Mouse (Mus musculus) stomach, postnatal 0 days (tissue): Measurements from ENCODE around the gene Adad2. TPM values are rescaled to one million over a fixed set of nuclear protein-coding genes. Genes with fewer than 3 reads are reported as not detected.
A peak's percentile ranks its signal among the peaks of the same experiment; 100 is the strongest.

Source experiments
- ATAC-seq: fragments of 200-750 bp; cut with Nextera tagmentation; 2 replicates; pipeline ENCODE4 v1.8.0; 2017; ENCODE audit not compliant: low FRiP score, low TSS enrichment
- DNase-seq: peaks from one replicate; pipeline ENCODE4 v3.0.0-alpha.2; 2016; ENCODE audit warnings: low spot score
- H3K27ac ChIP-seq: fragments of 300-500 bp; sonication (generic); replicated peaks from 2 replicates; pipeline ENCODE4 v1.5.1; 2014; ENCODE audit warnings: mild to moderate bottlenecking, control low read depth
- H3K27me3 ChIP-seq: fragments of 300-500 bp; sonication (generic); 2 replicates; pipeline ENCODE4 v1.6.1; 2014; ENCODE audit warnings: low read length; ENCODE audit not compliant: control insufficient read depth, insufficient read depth
- H3K36me3 ChIP-seq: fragments of 300-500 bp; sonication (generic); 2 replicates; pipeline ENCODE4 v1.6.1; 2014; ENCODE audit warnings: low read length, mixed read lengths; ENCODE audit not compliant: control insufficient read depth, insufficient read depth
- H3K4me1 ChIP-seq: fragments of 300-500 bp; sonication (generic); replicated peaks from 2 replicates; pipeline ENCODE4 v1.6.1; 2014; ENCODE audit warnings: antibody characterized with exemption; ENCODE audit not compliant: control insufficient read depth, insufficient read depth
- H3K4me2 ChIP-seq: fragments of 300-500 bp; sonication (generic); replicated peaks from 2 replicates; pipeline ENCODE4 v1.6.1; 2014; ENCODE audit warnings: low read depth, mild to moderate bottlenecking, control low read depth, moderate library complexity
- H3K4me3 ChIP-seq: fragments of 300-500 bp; sonication (generic); 2 replicates; pipeline ENCODE4 v1.5.1; 2014; ENCODE audit warnings: low read depth, low read length, control low read depth
- H3K9ac ChIP-seq: fragments of 300-500 bp; sonication (generic); 2 replicates; pipeline ENCODE4 v1.6.1; 2014; ENCODE audit warnings: mild to moderate bottlenecking, low read length, control low read depth, mixed read lengths
- H3K9me3 ChIP-seq: fragments of 300-500 bp; sonication (generic); 2 replicates; pipeline ENCODE4 v1.6.1; 2016; ENCODE audit warnings: low read length; ENCODE audit not compliant: control insufficient read depth
- CTCF ChIP-seq: IDR thresholded peaks from 2 replicates; pipeline ENCODE4 v1.5.1; 2016; ENCODE audit warnings: antibody characterized with exemption, low read depth, mild to moderate bottlenecking, moderate library complexity
- EP300 ChIP-seq: optimal IDR thresholded peaks from 2 replicates; pipeline ENCODE3; 2016; ENCODE audit warnings: antibody characterized with exemption
- WGBS: fragments of 180-500 bp; shearing (Covaris S2); extraction: QIAGEN DNeasy Blood & Tissue Kit; methylation state at CpG from one replicate; pipeline ENCODE4 v1.1.7; 2014; 5-methylcytosine and 5-hydroxymethylcytosine counted together
- polyA plus RNA-seq: library from polyadenylated mRNA; unstranded; fragments of >200 nt; fragmentation: Nextera tagmentation; extraction: Ambion mirVana; gene quantifications from 2 replicates; pipeline ENCODE4 v1.2.1, GENCODE M21; 2015

Adad2 gene
- polyA plus RNA-seq, 1 experiment from 2014 or later, result not detected

- no peak for TF ChIP-seq CTCF
- TF ChIP-seq EP300, result no peak
- no peak overlapping the region for H3K27ac ChIP-seq
- ATAC-seq (no peak), DNase-seq (no peak)
- no peaks in the 10 kb centered on the region for H3K9me3 ChIP-seq
- H3K4me3 ChIP-seq, result no peak overlapping the region
- no peak overlapping the region for H3K9ac ChIP-seq
- WGBS, result 65% methylated on average over 7 of the region's 7 CpGs
- no peaks in the 10 kb centered on the region for H3K36me3 ChIP-seq
- no peaks in the 10 kb centered on the region; the same call in 1 of the 2 replicates for H3K4me1 ChIP-seq
- H3K27me3 ChIP-seq, result no peaks in the 10 kb centered on the region
- no peak overlapping the region for H3K4me2 ChIP-seq
Observed at GRCm38 (mm10) chr8:119636766-119637165, 24.2 kb downstream of the Adad2 start.

GRCm38 (mm10) chr8:119637381-119637780 is 24.8 kb downstream of the Adad2 start:
- no peak for TF ChIP-seq EP300
- no peak for TF ChIP-seq CTCF
- H3K4me3 ChIP-seq, result no peak overlapping the region
- 92% methylated on average over 4 of the region's 4 CpGs for WGBS
- H3K27ac ChIP-seq, result no peak overlapping the region
- no peaks in the 10 kb centered on the region for H3K9me3 ChIP-seq
- no peak for ATAC-seq
- H3K4me1 ChIP-seq, result no peaks in the 10 kb centered on the region; the same call in 1 of the 2 replicates
- no peak overlapping the region for H3K4me2 ChIP-seq
- no peak overlapping the region for H3K9ac ChIP-seq
- H3K36me3 ChIP-seq, result no peaks in the 10 kb centered on the region
- no peaks in the 10 kb centered on the region for H3K27me3 ChIP-seq
- no peak for DNase-seq

DNA sequence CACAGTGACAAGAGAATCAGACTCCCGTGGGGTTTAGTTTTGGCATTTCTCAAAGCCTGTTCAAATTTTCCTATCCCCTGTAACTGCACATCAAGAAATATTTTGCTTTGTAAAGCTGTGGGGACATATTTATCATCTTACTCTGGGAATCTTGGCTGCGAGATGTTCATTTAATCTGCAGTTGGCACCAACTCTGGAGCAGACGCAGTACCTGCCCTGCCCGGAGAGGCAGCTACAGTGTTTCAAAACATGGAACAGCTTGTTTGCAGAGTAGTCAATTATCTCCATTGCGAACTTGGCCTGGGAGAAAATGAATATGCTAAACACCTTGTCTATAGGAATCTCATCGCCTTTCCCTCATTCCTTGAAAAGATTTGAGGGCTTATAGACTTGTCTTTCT is 25.7 kb downstream of the Adad2 start:
- WGBS, result 56% methylated on average over 6 of the region's 6 CpGs
- Histone ChIP-seq H3K27me3 (no peaks in the 10 kb centered on the region), H3K9me3 (no peaks in the 10 kb centered on the region), H3K4me2 (no peak overlapping the region), H3K36me3 (no peaks in the 10 kb centered on the region), H3K4me1 (no peaks in the 10 kb centered on the region; the same call in 1 of the 2 replicates), H3K9ac (no peak overlapping the region), H3K4me3 (no peak overlapping the region), H3K27ac (no peak overlapping the region)
- ATAC-seq (no peak), DNase-seq (no peak)
- TF ChIP-seq CTCF (0 out of 2 replicates have a peak, but pooled peaks have one; percentile 6), EP300 (no peak)

DNA sequence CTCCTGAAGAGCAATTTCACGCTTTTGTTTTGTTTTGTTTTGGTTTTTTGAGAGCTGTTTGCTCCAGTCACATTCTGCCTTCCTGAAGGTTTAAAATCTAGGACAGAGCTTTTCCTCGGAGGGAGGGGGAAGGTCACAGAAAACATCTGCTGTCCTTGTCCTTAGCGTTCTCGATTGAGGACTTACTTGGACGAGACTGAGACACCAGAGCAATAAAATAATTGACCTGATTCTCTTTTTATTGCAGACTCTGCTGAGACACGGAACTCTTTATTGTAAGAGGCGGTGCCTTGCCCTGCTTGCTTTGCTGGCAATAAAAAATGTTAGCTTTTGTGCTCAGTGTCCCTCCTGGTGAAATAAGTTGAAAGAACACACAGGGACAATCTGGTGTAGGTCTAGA is 27.3 kb downstream of the Adad2 start:
- no peak for DNase-seq
- H3K4me2 ChIP-seq, result no peak overlapping the region
- 53% methylated on average over 7 of the region's 7 CpGs for WGBS

DNA sequence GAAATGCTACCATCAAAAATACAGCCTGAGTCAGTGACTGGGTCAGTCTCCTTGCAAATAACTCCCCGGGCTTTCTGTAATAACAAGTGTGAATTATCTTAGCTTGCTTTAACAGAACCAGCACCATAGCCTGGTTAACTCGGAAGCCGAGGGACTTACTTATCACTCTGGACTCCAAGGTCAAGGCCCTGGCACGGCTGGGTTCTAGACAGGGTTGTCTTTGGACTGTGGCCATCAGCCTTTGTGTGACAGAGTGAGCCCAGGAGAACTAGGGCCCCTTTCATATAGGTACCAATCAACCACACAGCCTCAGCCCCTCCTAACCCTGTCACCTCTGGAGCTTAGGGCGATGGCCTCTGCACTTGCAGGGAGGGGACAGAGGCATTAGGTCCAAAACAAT is 28.5 kb downstream of the Adad2 start:
- WGBS, result 72% methylated on average over 5 of the region's 5 CpGs
- H3K9ac ChIP-seq, result no peak overlapping the region
- H3K36me3 ChIP-seq, result no peaks in the 10 kb centered on the region
- no peak for TF ChIP-seq CTCF
- no peak for TF ChIP-seq EP300
- no peaks in the 10 kb centered on the region for H3K27me3 ChIP-seq
- H3K27ac ChIP-seq, result no peak overlapping the region
- no peak for DNase-seq
- H3K4me3 ChIP-seq, result no peak overlapping the region
- H3K4me2 ChIP-seq, result no peak overlapping the region
- H3K9me3 ChIP-seq, result no peaks in the 10 kb centered on the region
- ATAC-seq, result no peak
- H3K4me1 ChIP-seq, result no peaks in the 10 kb centered on the region

More for the DNA sequence above, 27.3 kb downstream of the Adad2 start:
- Histone ChIP-seq H3K27ac (no peak overlapping the region), H3K4me1 (no peaks in the 10 kb centered on the region; the same call in 1 of the 2 replicates), H3K9ac (no peak overlapping the region), H3K27me3 (no peaks in the 10 kb centered on the region), H3K4me3 (no peak overlapping the region), H3K36me3 (no peaks in the 10 kb centered on the region), H3K9me3 (no peaks in the 10 kb centered on the region)
- no peak for ATAC-seq
- TF ChIP-seq CTCF, result no peak
- TF ChIP-seq EP300, result no peak

DNA sequence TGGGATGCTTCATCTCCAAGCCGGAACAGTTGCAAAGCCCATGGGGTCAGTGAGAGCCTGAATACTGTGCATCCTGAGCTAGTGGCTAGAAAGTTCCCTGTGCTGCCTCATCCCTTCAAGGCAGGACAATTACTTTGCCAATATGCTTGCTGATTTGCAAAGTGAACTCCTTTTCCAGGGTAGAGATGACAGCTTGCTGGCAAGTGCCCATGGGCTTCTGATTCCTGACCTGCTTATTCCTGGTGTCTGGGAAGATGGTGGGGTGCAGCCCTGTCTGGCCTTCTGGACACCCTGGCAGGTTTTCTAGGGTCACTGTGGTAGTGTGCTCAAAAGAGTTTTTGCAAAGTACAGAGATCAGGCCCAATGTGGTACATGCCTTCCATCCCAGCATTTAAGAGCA is 30.4 kb downstream of the Adad2 start:
- Histone ChIP-seq H3K27ac (no peak overlapping the region), H3K4me1 (no peaks in the 10 kb centered on the region), H3K36me3 (no peaks in the 10 kb centered on the region), H3K9me3 (no peaks in the 10 kb centered on the region), H3K9ac (no peak overlapping the region), H3K4me2 (no peak overlapping the region), H3K4me3 (no peak overlapping the region), H3K27me3 (no peaks in the 10 kb centered on the region)
- ATAC-seq (no peak), DNase-seq (no peak)
- 91% methylated on average over 1 of the region's 1 CpGs for WGBS
- TF ChIP-seq EP300, result no peak
